Mouse (Mus musculus) embryonic fibroblast, embryonic 13.5 days (primary cell): Measurements from ENCODE around the gene Rerg. TPM values are rescaled to one million over a fixed set of nuclear protein-coding genes. Genes with fewer than 3 reads are reported as not detected.
A peak's percentile ranks its signal among the peaks of the same experiment; 100 is the strongest.

Experiments used
- H3K27ac ChIP-seq: 2 replicates; pipeline ENCODE4 v1.5.1; 2012; ENCODE audit warnings: low read length, control low read depth, inconsistent platforms; ENCODE audit not compliant: insufficient read depth
- H3K4me1 ChIP-seq: 2 replicates; pipeline ENCODE4 v1.6.1; 2011; ENCODE audit warnings: low read length; ENCODE audit not compliant: control insufficient read depth, insufficient read depth
- H3K4me3 ChIP-seq: 2 replicates; pipeline ENCODE4 v1.5.1; 2011; ENCODE audit warnings: mild to moderate bottlenecking, control low read depth, low read length; ENCODE audit not compliant: insufficient read depth
- CTCF ChIP-seq: IDR thresholded peaks from 2 replicates; pipeline ENCODE4 v1.5.1; 2011; ENCODE audit warnings: mild to moderate bottlenecking, control low read depth, low read length, moderate library complexity, borderline replicate concordance; ENCODE audit not compliant: insufficient read depth
- POLR2A ChIP-seq: IDR thresholded peaks from 2 replicates; pipeline ENCODE4 v1.6.1; 2011; ENCODE audit warnings: low read depth, mild to moderate bottlenecking, control low read depth, low read length, moderate library complexity
- polyA plus RNA-seq: library from polyadenylated mRNA; stranded (reverse); fragments of >200 nt; gene quantifications from 2 replicates; pipeline ENCODE4 v1.2.4, GENCODE M21; 2011; ENCODE audit warnings: low read depth; ENCODE audit not compliant: missing spikeins, insufficient read length

Rerg gene
- polyA plus RNA-seq, 1 experiment: 15.2 TPM

DNA sequence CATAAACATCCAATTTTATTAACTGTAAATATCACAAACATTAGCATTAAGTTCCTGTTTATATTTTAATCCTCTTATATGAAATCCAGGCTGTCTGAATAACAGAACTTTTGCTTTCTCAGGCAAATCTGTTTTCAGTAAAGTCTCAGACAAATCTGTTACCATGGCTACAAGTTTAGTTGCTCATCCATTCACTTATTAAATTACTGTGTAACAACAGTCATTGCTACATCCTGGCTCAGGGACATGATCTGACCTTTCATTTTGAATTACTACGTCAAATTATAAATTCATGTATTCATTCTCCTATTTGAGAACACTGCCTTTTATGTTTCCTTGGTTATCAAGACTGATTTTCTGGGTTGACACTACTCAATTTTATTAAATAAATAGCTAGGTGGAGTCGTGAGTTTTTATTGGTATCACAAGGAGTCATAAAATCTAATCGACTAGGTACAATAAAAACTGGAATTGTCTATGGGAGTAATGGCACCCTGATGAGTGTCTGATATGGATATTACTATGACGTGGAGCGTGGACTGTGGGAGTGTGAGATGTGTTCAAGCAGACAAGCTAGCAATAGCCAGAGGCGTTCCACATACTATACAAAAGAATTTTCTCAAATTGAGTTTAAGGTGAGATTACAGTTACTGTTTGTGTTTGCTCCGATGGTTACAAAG lies 140.2 kb downstream of the Rerg start:
- Histone ChIP-seq H3K4me1 (no peaks in the 10 kb centered on the region), H3K27ac (no peak overlapping the region), H3K4me3 (no peak overlapping the region)
- TF ChIP-seq POLR2A (no peak), CTCF (no peak)

DNA sequence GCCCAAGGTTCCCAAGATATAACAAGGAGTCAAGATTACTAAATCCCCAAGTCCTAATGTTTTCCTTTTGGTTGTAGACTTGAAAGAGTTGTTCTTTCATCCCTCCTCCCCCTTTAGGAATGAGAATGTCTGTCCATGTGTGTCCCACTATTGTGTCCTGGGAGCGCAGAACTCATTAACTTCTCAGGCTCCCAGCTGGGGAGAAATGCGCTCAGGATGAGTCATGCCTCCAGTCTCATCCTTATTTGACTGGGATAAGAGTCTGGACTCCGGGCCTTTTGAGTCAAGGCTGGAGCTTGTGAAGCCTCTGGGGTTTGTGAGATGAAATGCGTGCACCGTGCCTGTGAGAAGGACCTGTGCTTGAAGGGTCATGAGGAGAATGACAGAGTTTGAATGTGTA lies 144.8 kb downstream of the Rerg start:
- H3K4me1 ChIP-seq: no peaks in the 10 kb centered on the region
- no peak for TF ChIP-seq CTCF
- TF ChIP-seq POLR2A: no peak
- H3K4me3 ChIP-seq: no peak overlapping the region
- H3K27ac ChIP-seq: peak overlapping the region; percentile 56

DNA sequence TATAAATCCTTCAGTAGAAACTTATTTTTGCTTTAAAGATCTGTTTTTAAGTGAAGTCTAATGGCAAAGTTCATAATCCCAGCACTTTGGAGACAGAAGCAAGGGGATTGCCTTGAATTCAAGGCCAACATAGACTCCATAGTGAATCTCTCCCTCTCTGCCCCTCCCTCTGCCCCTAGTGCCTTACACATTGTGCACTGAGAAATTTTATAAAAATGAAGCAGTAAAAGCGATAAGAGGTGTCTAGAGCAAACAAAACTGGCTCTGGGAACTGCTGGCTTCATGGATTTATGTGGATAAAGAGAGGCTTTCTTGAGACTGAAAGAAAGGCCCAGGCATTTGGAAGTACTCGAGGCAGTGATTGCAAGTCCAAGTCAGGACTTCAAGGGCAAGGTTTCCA lies 145.8 kb downstream of the Rerg start:
- no peaks in the 10 kb centered on the region for H3K4me1 ChIP-seq
- H3K27ac ChIP-seq: no peak overlapping the region
- H3K4me3 ChIP-seq: no peak overlapping the region
- no peak for TF ChIP-seq POLR2A
- TF ChIP-seq CTCF: no peak

DNA sequence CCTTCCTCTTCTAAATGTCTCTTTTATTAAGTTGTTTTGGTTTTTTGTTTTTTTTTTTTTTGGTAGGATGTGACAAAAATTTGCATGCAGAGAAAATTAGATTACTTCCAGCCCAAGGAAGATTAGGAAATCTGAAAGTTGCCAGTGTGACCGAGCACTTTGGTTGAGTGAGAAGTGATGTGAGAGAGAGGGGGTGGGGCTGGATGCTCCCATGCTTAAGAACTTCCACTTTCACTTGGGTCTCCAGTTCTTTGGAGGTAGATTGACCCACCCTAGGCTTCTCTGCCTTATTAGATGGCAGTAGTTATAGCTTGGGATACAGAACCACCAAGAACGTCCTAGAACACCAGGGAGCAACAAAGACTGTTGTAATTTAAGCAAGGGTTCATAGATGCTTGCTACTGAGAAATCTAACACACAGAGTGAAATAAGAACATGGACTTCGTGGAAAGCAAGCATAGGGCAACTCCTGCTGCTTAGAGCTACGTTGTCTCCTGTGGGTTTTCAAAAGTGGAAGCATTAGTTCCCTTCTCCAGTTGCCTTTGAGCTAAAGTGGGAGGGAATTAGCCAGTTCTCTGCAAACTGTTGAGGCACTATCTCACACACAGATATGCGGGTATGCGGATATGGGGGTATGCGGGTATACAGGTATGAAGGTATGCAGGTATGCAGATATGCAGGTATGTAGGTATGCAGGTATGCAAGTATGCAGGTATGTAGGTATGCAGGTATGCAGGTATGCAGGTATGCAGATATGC lies 152.9 kb downstream of the Rerg start:
- Histone ChIP-seq H3K27ac (no peak overlapping the region), H3K4me3 (no peak overlapping the region), H3K4me1 (no peaks in the 10 kb centered on the region)
- TF ChIP-seq POLR2A: no peak

DNA sequence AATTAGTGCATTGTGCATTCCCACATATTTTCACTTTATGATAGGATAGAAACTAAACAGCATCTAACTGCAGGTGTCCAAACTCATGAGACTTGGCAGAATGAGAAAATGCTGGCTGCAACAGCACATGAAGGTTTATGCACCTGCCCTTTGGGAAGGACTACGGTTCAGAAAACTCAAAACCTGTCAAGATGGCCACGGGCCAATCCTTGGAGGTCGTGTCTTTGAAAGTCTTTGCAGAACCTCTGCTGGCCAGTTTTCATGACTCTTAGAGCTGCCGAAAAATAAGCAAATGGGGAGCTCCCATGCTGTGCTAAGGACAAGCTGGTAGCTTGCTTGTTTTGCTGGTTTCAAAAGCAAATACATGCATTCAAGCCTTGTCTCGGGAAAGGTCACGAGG lies 156.0 kb downstream of the Rerg start:
- Histone ChIP-seq H3K27ac (no peak overlapping the region), H3K4me1 (no peaks in the 10 kb centered on the region), H3K4me3 (no peak overlapping the region)
- no peak for TF ChIP-seq CTCF
- no peak for TF ChIP-seq POLR2A

DNA sequence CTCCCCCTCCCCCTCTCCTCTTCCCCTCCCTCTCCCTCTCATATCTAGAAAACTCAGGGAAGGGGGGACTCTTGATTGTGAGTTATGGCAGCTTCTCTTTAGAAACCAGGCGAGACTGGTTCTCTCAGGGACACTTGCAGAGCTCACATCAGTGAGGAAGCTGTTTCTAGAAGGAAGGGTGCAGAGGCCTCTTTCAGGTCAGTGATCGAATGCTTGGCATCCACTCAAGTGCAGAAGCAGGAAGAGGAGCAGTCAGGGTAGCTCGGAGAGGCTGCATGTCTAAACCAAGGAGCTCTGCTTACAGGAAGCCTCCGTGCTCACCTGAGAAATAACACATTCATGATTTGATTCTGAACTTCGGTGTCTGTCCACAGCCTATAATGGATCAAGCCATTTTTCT lies 159.1 kb downstream of the Rerg start:
- no peak for TF ChIP-seq CTCF
- no peak for TF ChIP-seq POLR2A
- H3K4me1 ChIP-seq: no peaks in the 10 kb centered on the region
- no peak overlapping the region for H3K27ac ChIP-seq
- H3K4me3 ChIP-seq: no peak overlapping the region

Other genes starting within 250 kb of the Rerg start
- gene Erp27, start 248.3 kb downstream of the Rerg start, polyA plus RNA-seq: 1.7 and 1.9 TPM in 2 replicates
- 1.4 TPM in 1 of 2 replicates, not detected in the other for gene Pde6h, start 246.7 kb downstream of the Rerg start, polyA plus RNA-seq
- 221 and 426 TPM in 2 replicates for gene Arhgdib, start 228.6 kb downstream of the Rerg start, polyA plus RNA-seq
- 0.49 TPM in 1 of 2 replicates, not detected in the other for gene Ptpro, start 81.8 kb upstream of the Rerg start, polyA plus RNA-seq